Mouse (Mus musculus): Measurements from ENCODE around the gene Rfng.
"Not testable (repeated sequence)": the region's sequence is repeated elsewhere in the genome, so short reads cannot be mapped to it uniquely, and the experiment has no call there.

Rfng gene

GRCm38 (mm10) chr11:120784064-120784791 is at the start of gene Rfng, which contains the start of gene Gps1:
Gene Rfng (minus strand): TSS chr11:120784207.
Gene Gps1 (plus strand): TSS chr11:120784272.
- peak; percentile 68 for DNase-seq (ENCODE audit: low spot score)

GRCm38 (mm10) chr11:120832962-120833361 is 49.0 kb upstream of the Rfng start:
- DNase-seq (ENCODE audit: low spot score) = not testable (repeated sequence)

DNA sequence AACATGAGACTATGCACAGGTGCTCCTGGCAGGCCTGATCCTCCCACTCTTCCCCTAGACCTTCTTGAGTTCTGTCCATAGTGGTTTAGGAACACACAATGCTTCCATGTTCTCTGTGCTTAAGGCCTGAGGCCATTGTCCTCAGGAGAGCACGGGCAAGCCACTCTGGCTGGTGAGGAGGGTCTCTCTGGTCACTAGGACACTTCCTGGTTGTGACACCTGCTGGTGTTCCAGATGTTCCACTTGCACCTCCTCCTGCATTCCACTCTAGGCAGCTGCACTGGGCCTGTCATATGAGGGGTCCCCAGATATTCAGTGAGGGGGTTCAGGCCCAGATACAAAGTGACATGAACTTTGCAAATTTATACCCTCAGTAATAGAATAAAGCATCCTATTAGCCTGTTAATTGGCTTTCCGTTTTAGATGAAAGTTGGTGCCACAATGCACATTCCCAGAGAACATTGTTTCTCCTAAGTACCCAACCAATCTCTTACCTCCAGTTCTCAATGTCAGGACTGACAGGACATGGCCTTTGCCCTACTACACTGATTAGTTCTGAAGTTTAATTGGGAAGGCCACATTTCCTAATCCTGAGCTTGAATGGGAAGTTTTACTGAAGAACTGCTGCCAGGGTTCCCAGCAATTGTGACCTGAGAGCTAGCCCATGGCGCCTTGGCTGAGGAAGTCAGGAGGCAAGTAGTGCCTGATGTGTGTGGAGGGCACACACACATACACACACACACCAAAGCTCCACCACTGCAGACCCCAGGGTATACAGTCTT is 47.8 kb upstream of the Rfng start:
- no peak for DNase-seq (ENCODE audit: low spot score)

- no peak for DNase-seq (ENCODE audit: low spot score)
These were observed 46.7 kb upstream of the Rfng start for GRCm38 (mm10) chr11:120830686-120831085.

DNA sequence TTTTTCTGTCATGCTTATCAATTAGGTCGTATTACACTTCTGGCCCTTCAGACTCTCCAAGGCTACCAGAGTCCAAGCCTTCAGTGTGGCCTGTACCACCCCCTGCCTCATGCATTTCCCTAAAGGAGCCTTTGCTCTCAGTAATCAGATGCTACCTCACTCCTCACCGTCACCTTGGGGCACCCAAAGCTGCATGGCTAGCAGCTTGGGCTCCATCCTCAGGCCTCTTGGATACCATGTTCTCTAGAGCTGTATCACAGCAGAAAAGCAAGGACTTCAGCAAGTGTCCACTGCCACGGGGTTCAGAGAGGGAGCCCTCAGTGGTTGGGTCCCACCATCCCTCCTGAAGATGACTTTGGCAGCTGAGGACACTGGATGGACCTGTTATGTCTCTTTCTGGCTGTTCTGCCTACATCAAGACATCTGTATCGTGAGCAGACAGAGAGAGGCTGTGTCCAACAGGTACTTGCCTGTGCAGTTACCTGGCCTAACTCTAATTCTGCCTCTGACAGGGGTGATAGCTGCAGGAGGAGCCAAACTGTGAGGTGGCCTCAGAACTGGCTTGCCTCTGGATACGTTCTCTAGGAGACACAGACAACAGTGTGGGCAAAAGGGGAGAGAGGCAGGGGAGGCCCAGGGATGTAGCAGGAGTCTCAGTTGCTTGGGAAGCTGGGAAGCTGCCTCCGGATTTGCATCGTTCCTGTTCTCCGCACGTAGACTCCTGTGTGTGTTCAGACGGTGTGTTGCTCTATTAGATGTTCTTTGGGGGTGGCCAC is 45.9 kb upstream of the Rfng start:
- DNase-seq (ENCODE audit: low spot score) = no peak

- DNase-seq (ENCODE audit: low spot score) = no peak
These were observed 44.4 kb upstream of the Rfng start for GRCm38 (mm10) chr11:120828416-120828815.

- no peak for DNase-seq (ENCODE audit: low spot score)
These were observed 42.3 kb upstream of the Rfng start for GRCm38 (mm10) chr11:120826016-120826953.

- no peak for DNase-seq (ENCODE audit: low spot score)
These were observed 41.4 kb upstream of the Rfng start for GRCm38 (mm10) chr11:120825289-120825863.

GRCm38 (mm10) chr11:120824787-120825288 is 40.8 kb upstream of the Rfng start:
- no peak for DNase-seq (ENCODE audit: low spot score)

- peak; percentile 96 for DNase-seq (ENCODE audit: low spot score)
These were observed 40.2 kb upstream of the Rfng start, which contains the start of gene Fasn for GRCm38 (mm10) chr11:120823956-120824786. Gene Fasn (minus strand): TSS chr11:120824547.

DNA sequence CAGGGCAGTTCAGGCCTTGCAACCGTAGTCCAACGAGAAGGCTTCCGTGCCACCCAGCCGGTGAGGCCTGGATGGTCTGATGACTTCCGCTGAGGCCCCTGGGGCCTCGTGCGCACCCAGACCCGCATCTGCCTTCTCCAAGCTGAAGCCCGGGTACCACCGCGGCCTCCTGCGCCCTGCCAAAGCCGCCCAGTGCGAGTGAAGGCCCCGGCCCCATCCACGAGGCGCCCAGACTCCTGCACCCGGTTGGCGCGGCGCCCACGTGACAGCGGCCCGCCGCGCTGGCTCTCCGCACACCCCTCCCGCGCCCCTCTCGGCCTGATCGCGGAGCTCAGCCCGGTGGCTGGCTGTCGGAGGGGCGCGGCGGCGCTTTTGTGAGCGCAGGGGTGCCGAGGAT is 39.5 kb upstream of the Rfng start:
- DNase-seq (ENCODE audit: low spot score) = peak; percentile 55

- DNase-seq (ENCODE audit: low spot score) = no peak
These were observed 39.0 kb upstream of the Rfng start for GRCm38 (mm10) chr11:120822831-120823550.

DNA sequence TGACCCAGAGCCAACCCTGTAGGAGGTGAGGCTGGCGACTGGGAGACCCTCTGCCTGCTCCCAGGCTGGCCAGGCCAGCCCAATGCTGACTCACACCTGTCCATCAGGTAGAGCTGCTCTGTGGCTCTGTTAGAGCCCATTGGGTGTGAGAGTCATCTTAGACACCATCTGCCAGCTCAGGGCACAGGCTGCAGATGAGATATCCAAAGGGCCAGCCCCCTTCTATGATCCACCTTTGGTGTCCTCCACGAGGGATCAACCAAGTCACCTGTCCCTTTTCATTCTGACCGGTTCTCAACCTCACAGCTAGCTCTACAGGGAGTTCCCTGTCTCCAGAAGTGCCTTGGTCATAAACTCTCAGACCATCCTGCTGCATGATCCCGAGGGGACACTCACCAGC is 38.3 kb upstream of the Rfng start:
- DNase-seq (ENCODE audit: low spot score) = no peak

DNA sequence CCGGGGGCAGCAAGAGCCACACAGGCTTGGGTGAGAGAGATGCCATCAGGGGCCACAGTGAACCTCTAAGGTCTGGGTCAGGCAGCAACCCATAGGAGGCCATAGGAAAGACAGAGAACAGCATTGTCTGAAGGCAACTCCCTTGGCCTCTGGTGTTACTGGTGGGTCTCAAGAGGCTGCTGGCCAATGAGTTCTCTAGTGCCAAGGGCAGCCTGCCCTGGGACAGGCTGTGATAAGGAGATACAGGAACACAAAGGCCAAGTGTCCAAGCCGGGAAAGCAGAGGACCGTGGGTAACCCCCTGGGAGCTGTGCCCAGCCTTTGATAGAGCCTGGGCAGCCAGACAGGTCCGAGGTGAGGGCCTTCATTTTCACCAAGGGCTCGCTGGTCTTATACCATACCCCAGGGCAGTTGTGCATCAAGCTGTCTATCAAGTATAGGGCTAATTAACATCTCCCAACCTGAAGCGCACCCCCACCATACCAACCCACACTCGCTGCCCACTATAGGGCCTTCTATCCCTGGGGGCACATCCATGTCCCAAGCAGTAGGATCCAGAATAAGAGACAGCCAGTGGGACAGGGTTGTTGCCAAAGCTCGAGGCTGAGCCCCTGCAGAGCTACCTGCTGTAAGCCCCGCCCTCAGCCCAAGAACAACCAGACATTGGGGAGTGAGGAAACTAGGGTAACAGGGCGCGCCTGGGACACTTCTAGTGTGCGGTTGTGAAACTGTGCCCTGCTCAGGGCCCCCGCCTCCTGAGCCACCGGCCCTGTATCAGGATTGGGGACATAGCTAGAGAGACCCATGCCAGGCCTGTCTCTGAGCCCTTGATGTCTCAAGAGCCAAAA is 37.3 kb upstream of the Rfng start:
- peak; percentile 83 for DNase-seq (ENCODE audit: low spot score)

DNA sequence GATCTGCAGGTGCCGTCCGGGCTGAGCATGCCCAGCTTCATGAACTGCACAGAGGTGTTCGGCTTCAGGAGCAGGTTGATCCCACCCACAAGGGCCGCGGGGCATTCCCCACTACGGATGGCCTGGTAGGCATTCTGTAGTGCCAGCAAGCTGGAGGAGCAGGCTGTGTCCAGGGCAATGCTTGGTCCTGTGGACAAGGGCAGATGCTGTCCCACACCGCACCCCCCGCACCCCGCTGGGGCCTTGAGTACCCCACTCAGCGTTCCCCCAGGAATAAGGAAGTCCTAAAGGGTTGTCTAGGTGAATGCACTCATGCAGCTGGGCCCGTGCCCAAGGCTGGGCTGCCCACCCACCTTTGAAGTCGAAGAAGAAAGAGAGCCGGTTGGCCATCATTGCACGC is 36.5 kb upstream of the Rfng start:
- DNase-seq (ENCODE audit: low spot score) = no peak

DNA sequence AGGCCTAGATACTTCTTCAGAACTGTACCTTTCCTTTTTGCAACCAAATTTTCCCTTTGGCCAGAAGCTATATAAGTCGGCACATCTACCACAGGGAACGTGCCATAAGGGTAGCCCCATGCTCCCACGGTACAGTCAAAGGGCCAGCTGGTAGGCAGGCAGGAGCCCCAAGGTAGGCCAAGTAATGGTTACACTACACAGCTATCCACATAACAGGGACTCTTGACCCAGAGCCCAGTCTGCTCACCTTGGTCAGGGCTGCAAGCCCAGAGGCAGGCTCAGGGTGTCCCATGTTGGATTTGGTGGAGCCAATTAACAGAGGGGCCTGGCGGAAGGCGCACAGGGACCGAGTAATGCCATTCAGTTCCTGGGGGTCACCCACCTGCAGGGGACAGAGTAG is 35.5 kb upstream of the Rfng start:
- no peak for DNase-seq (ENCODE audit: low spot score)

GRCm38 (mm10) chr11:120818251-120818650 is 34.2 kb upstream of the Rfng start:
- no peak for DNase-seq (ENCODE audit: low spot score)

DNA sequence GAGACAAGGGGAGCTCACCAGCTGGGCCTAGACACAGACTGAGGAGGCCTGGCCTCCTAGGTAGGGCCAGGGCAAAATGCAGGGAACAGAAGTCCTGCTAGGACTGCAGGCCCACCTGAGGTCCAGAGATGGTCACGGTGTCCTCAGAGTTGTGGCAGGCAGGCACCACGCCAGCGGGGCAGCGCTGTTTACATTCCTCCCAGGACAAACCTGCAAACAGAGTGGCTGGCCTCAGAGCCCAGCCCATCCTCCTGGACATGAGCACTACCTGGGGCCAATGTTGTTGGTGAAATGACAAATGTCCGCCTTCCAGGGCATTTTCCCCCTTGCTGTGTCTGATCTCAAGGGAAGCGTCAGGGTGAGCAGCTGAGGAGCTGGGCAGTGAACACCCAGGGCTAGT is 33.4 kb upstream of the Rfng start:
- no peak for DNase-seq (ENCODE audit: low spot score)
